Mouse (Mus musculus): ENCODE measurements around the gene Gm21885. TPM values are rescaled to one million over a fixed set of nuclear protein-coding genes. Genes with fewer than 3 reads are reported as not detected.
"Not testable (repeated sequence)": the region's sequence is repeated elsewhere in the genome, so short reads cannot be mapped to it uniquely, and the experiment has no call there.

Gm21885 gene
- total RNA-seq, 2 experiments from 2014 or later: not detected

GRCm38 (mm10) chr11:94265134-94265785 lies 16.4 kb upstream of the Gm21885 start:
- 0 out of 2 replicates have a peak, but pooled peaks have one; percentile 54 for ATAC-seq (replicated peaks; ENCODE audit: low FRiP score, low TSS enrichment, poor library complexity, severe bottlenecking)

- not testable (repeated sequence) for ATAC-seq (replicated peaks; ENCODE audit: low FRiP score, low TSS enrichment, poor library complexity, severe bottlenecking)
Observed at GRCm38 (mm10) chr11:94266155-94266554, 15.5 kb upstream of the Gm21885 start.

- ATAC-seq (replicated peaks; ENCODE audit: low FRiP score, low TSS enrichment, poor library complexity, severe bottlenecking): no peak
Observed at GRCm38 (mm10) chr11:94268761-94269160, 12.9 kb upstream of the Gm21885 start.

- ATAC-seq (replicated peaks; ENCODE audit: low FRiP score, low TSS enrichment, poor library complexity, severe bottlenecking): no peak
Observed at GRCm38 (mm10) chr11:94269906-94270305, 11.8 kb upstream of the Gm21885 start.

GRCm38 (mm10) chr11:94271015-94271414 lies 10.7 kb upstream of the Gm21885 start:
- no peak for ATAC-seq (replicated peaks; ENCODE audit: low FRiP score, low TSS enrichment, poor library complexity, severe bottlenecking)

GRCm38 (mm10) chr11:94272960-94273927 lies 8.4 kb upstream of the Gm21885 start:
- no peak for ATAC-seq (replicated peaks; ENCODE audit: low FRiP score, low TSS enrichment, poor library complexity, severe bottlenecking)

- ATAC-seq (replicated peaks; ENCODE audit: low FRiP score, low TSS enrichment, poor library complexity, severe bottlenecking): peak; percentile 51
Observed at GRCm38 (mm10) chr11:94274206-94274867, 7.3 kb upstream of the Gm21885 start.

- ATAC-seq (replicated peaks; ENCODE audit: low FRiP score, low TSS enrichment, poor library complexity, severe bottlenecking): no peak
Observed at GRCm38 (mm10) chr11:94275226-94275625, 6.4 kb upstream of the Gm21885 start.

- ATAC-seq (replicated peaks; ENCODE audit: low FRiP score, low TSS enrichment, poor library complexity, severe bottlenecking): no peak
Observed at GRCm38 (mm10) chr11:94275686-94276085, 6.0 kb upstream of the Gm21885 start.

GRCm38 (mm10) chr11:94276869-94277337 lies 4.8 kb upstream of the Gm21885 start:
- ATAC-seq (replicated peaks; ENCODE audit: low FRiP score, low TSS enrichment, poor library complexity, severe bottlenecking): peak; percentile 62

GRCm38 (mm10) chr11:94282291-94282690 lies 618 bp downstream of the Gm21885 start:
- no peak for ATAC-seq (replicated peaks; ENCODE audit: low FRiP score, low TSS enrichment, poor library complexity, severe bottlenecking)

GRCm38 (mm10) chr11:94283536-94284099 lies 1.9 kb downstream of the Gm21885 start:
- no peak for ATAC-seq (replicated peaks; ENCODE audit: low FRiP score, low TSS enrichment, poor library complexity, severe bottlenecking)

GRCm38 (mm10) chr11:94285886-94286574 lies 4.4 kb downstream of the Gm21885 start:
- no peak for ATAC-seq (replicated peaks; ENCODE audit: low FRiP score, low TSS enrichment, poor library complexity, severe bottlenecking)

GRCm38 (mm10) chr11:94287105-94287504 lies 5.4 kb downstream of the Gm21885 start:
- ATAC-seq (replicated peaks; ENCODE audit: low FRiP score, low TSS enrichment, poor library complexity, severe bottlenecking): no peak

GRCm38 (mm10) chr11:94290062-94290740 lies 8.5 kb downstream of the Gm21885 start:
- peak; percentile 91 for ATAC-seq (replicated peaks; ENCODE audit: low FRiP score, low TSS enrichment, poor library complexity, severe bottlenecking)

- ATAC-seq (replicated peaks; ENCODE audit: low FRiP score, low TSS enrichment, poor library complexity, severe bottlenecking): no peak
Observed at GRCm38 (mm10) chr11:94294996-94295845, 13.5 kb downstream of the Gm21885 start.

- ATAC-seq (replicated peaks; ENCODE audit: low FRiP score, low TSS enrichment, poor library complexity, severe bottlenecking): peak; percentile 14; the same call in 1 of the 2 replicates
Observed at GRCm38 (mm10) chr11:94312733-94313132, 31.1 kb downstream of the Gm21885 start.

Data from megakaryocyte-erythroid progenitor cell, adult 5-6 weeks (primary cell).